Mouse (Mus musculus): ENCODE results near the gene Rilp. TPM values are rescaled to one million over a fixed set of nuclear protein-coding genes. Genes with fewer than 3 reads are reported as not detected.
"Not testable (repeated sequence)": the region's sequence is repeated elsewhere in the genome, so short reads cannot be mapped to it uniquely, and the experiment has no call there.

Gene Rilp
- polyA plus RNA-seq, 1 experiment, result 1.7 TPM

- 0 out of 2 replicates have a peak overlapping the region, but pooled peaks have one; percentile 11 for H3K27ac ChIP-seq (ENCODE audit: insufficient read depth, low read length)
- TF ChIP-seq POLR2A (IDR thresholded peaks at IDR 0.05; ENCODE audit: low read depth, low read length), result no peak
- TF ChIP-seq CTCF (IDR thresholded peaks at IDR 0.05; ENCODE audit: borderline replicate concordance, insufficient read depth, low read length), result no peak
- peaks cover 24% of the 10 kb centered on the region for H3K4me1 ChIP-seq (ENCODE audit: control insufficient read depth, insufficient read depth, low read length)
- no peak overlapping the region for H3K4me3 ChIP-seq (ENCODE audit: insufficient read depth, low read length)
Measured at GRCm38 (mm10) chr11:75551321-75551720, 41.4 kb downstream of the Rilp start.

DNA sequence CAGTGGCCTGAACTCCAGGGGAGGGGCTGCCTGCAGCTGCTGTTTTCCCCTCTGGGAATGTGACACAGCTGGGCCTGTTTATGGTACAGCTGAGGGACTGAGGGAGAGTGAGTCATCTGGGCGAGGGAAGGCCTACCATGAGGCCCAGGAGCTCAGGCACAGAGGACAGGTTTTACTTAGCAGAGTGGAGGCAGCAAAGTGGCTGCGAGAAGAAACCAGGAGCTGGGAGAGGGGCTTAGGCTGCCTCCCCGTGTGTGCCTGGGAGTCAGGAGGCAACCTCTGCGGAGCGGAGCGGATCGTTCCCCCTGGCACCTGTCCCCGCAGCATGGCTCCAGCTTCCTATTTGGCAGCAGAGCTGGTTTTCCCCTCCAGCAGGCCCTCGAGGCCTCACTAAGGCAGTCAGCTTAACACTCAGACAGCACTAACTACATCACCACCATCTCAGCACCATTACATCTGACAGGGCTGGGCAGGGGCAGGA is 42.1 kb downstream of the Rilp start:
- TF ChIP-seq CTCF (IDR thresholded peaks at IDR 0.05; ENCODE audit: borderline replicate concordance, insufficient read depth, low read length), result no peak
- TF ChIP-seq POLR2A (IDR thresholded peaks at IDR 0.05; ENCODE audit: low read depth, low read length), result 0 out of 2 replicates have a peak, but pooled peaks have one; percentile 40
- H3K4me1 ChIP-seq (ENCODE audit: control insufficient read depth, insufficient read depth, low read length), result peaks cover 24% of the 10 kb centered on the region
- H3K27ac ChIP-seq (ENCODE audit: insufficient read depth, low read length), result no peak overlapping the region
- no peak overlapping the region for H3K4me3 ChIP-seq (ENCODE audit: insufficient read depth, low read length)

GRCm38 (mm10) chr11:75552906-75553482 is 43.1 kb downstream of the Rilp start:
- no peak for TF ChIP-seq POLR2A (IDR thresholded peaks at IDR 0.05; ENCODE audit: low read depth, low read length)
- no peak for TF ChIP-seq CTCF (IDR thresholded peaks at IDR 0.05; ENCODE audit: borderline replicate concordance, insufficient read depth, low read length)
- Histone ChIP-seq H3K4me1 (ENCODE audit: control insufficient read depth, insufficient read depth, low read length) (peaks cover 24% of the 10 kb centered on the region), H3K27ac (ENCODE audit: insufficient read depth, low read length) (no peak overlapping the region), H3K4me3 (ENCODE audit: insufficient read depth, low read length) (no peak overlapping the region)

DNA sequence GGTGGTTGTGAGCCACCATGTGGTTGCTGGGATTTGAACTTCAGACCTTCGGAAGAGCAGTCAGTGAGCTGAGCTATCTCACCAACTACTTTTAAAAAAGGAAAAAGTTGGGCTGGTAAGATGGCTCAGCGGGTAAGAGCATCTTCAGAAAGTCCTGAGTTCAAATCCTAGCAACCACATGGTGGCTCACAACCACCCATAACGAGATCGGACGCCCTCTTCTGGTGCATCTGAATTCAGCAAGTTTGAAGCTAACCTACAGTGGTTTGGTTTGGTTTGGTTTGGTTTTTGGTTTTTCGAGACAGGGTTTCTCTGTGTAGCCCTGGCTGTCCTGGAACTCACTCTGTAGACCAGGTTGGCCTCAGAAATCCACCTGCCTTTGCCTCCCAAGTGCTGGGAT is 46.1 kb downstream of the Rilp start:
- H3K4me1 ChIP-seq (ENCODE audit: control insufficient read depth, insufficient read depth, low read length), result peaks cover 19% of the 10 kb centered on the region
- not testable (repeated sequence) for H3K4me3 ChIP-seq (ENCODE audit: insufficient read depth, low read length); H3K27ac ChIP-seq (ENCODE audit: insufficient read depth, low read length)

GRCm38 (mm10) chr11:75557142-75557541 is 47.2 kb downstream of the Rilp start:
- Histone ChIP-seq H3K4me1 (ENCODE audit: control insufficient read depth, insufficient read depth, low read length) (peaks cover 9% of the 10 kb centered on the region), H3K4me3 (ENCODE audit: insufficient read depth, low read length) (no peak overlapping the region)
- TF ChIP-seq CTCF (IDR thresholded peaks at IDR 0.05; ENCODE audit: borderline replicate concordance, insufficient read depth, low read length), result no peak

GRCm38 (mm10) chr11:75558101-75558500 is 48.2 kb downstream of the Rilp start:
- Histone ChIP-seq H3K4me3 (ENCODE audit: insufficient read depth, low read length) (no peak overlapping the region), H3K4me1 (ENCODE audit: control insufficient read depth, insufficient read depth, low read length) (peaks cover under 1% of the 10 kb centered on the region; the same call in 1 of the 2 replicates), H3K27ac (ENCODE audit: insufficient read depth, low read length) (no peak overlapping the region)
- no peak for TF ChIP-seq POLR2A (IDR thresholded peaks at IDR 0.05; ENCODE audit: low read depth, low read length)
- peak; percentile 23; the same call in 1 of the 2 replicates for TF ChIP-seq CTCF (IDR thresholded peaks at IDR 0.05; ENCODE audit: borderline replicate concordance, insufficient read depth, low read length)

More at GRCm38 (mm10) chr11:75557142-75557541, 47.2 kb downstream of the Rilp start:
- no peak overlapping the region for H3K27ac ChIP-seq (ENCODE audit: insufficient read depth, low read length)

DNA sequence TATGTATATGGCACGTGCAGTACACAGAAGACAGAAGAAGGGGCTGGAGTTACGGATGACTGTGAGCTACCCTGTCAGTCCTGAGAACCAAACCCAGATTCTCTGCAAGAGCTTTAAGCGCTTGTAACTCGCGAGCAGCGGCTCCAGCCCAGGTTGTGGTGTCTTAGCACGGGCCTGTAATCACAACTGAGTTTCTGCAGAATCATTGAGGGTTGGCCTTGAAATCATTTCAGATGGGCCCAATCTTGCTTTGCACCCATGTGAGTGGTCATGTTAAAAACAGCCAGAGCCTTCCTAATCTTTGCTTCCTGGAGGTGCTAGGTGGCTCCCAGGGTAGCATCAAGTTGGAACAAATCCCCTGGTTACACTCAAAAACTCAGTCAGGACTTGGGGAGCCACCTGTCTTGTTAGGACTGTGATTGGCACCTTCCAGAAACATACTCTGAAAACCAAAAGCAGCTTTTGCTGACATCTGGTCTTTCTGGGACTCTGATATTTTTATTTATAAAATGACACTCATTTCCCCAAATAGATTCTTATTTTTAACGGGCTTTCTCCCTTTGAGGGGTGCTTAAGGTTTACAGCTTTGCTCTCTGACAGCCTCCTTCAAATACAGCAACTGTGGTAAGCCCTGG is 50.1 kb downstream of the Rilp start:
- Histone ChIP-seq H3K27ac (ENCODE audit: insufficient read depth, low read length) (no peak overlapping the region), H3K4me1 (ENCODE audit: control insufficient read depth, insufficient read depth, low read length) (peaks cover 5% of the 10 kb centered on the region; the same call in 1 of the 2 replicates), H3K4me3 (ENCODE audit: insufficient read depth, low read length) (no peak overlapping the region)
- TF ChIP-seq CTCF (IDR thresholded peaks at IDR 0.05; ENCODE audit: borderline replicate concordance, insufficient read depth, low read length) (no peak), POLR2A (IDR thresholded peaks at IDR 0.05; ENCODE audit: low read depth, low read length) (no peak)

DNA sequence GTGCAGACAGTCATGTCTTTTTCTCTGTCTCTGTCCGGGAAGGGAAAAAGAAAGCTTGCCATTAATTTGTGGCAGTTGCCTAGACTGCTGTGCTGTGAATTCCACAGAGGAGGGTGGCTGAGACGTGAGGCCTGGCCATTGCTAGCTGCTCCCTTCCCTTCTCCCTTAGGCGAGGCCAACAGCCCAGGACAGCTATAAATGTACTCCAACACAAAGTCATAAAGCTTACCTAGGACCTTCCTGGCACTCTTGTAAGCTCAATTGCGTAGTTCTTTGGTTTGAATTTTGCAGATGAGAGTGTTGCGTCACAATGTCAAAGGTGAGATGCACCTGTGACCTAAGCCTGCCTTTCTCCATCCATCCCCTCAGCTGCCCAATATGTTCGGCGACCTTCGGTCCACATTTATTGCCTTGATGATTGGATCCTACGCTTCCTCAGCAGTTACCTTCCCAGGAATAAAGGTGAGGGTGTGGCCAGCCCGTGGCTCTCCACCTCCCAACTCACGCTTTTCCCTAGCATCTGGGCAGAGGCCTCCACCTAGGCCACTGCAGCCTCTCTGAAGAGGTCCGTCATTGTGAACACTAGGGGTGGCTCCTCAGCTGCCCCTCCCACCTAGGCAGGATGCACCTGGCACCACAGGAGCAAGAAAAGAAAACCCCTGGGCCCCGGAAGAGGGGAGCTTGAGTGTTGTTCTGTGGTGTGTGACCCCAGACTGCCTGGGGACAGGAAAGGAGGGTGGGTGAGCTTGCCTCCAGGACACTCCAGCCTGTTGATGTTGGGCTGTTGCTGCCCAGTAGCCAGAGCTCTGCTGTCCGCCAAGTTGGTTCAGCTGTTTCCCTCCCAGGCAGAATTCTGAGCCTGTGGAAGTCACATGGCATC is 50.9 kb downstream of the Rilp start:
- Histone ChIP-seq H3K27ac (ENCODE audit: insufficient read depth, low read length) (no peak overlapping the region), H3K4me1 (ENCODE audit: control insufficient read depth, insufficient read depth, low read length) (peaks cover 5% of the 10 kb centered on the region; the same call in 1 of the 2 replicates), H3K4me3 (ENCODE audit: insufficient read depth, low read length) (no peak overlapping the region)
- TF ChIP-seq POLR2A (IDR thresholded peaks at IDR 0.05; ENCODE audit: low read depth, low read length), result no peak
- TF ChIP-seq CTCF (IDR thresholded peaks at IDR 0.05; ENCODE audit: borderline replicate concordance, insufficient read depth, low read length), result no peak

GRCm38 (mm10) chr11:75561410-75561791 is 51.5 kb downstream of the Rilp start:
- TF ChIP-seq POLR2A (IDR thresholded peaks at IDR 0.05; ENCODE audit: low read depth, low read length), result no peak
- no peak for TF ChIP-seq CTCF (IDR thresholded peaks at IDR 0.05; ENCODE audit: borderline replicate concordance, insufficient read depth, low read length)
- H3K27ac ChIP-seq (ENCODE audit: insufficient read depth, low read length), result no peak overlapping the region
- H3K4me3 ChIP-seq (ENCODE audit: insufficient read depth, low read length), result no peak overlapping the region
- H3K4me1 ChIP-seq (ENCODE audit: control insufficient read depth, insufficient read depth, low read length), result peaks cover 5% of the 10 kb centered on the region; the same call in 1 of the 2 replicates

Other genes starting within 250 kb of the Rilp start
- 98.3 and 104 TPM in 2 replicates for gene Rpa1, start 161.8 kb upstream of the Rilp start, polyA plus RNA-seq (2011; ENCODE audit: insufficient read length, low read depth, missing spikeins)
- 6.5 and 7.3 TPM in 2 replicates for gene Smyd4, start 161.7 kb upstream of the Rilp start, polyA plus RNA-seq (2011; ENCODE audit: insufficient read length, low read depth, missing spikeins)
- gene Serpinf1, start 87.4 kb upstream of the Rilp start, polyA plus RNA-seq (2011; ENCODE audit: insufficient read length, low read depth, missing spikeins), result 1,069 and 1,358 TPM in 2 replicates
- gene Serpinf2, start 70.5 kb upstream of the Rilp start, polyA plus RNA-seq (2011; ENCODE audit: insufficient read length, low read depth, missing spikeins), result not detected in 2 replicates
- 9.5 and 17.3 TPM in 2 replicates for gene Wdr81, start 55.4 kb upstream of the Rilp start, polyA plus RNA-seq (2011; ENCODE audit: insufficient read length, low read depth, missing spikeins)
- 11.2 and 11.4 TPM in 2 replicates for gene Tlcd2, start 48.4 kb upstream of the Rilp start, polyA plus RNA-seq (2011; ENCODE audit: insufficient read length, low read depth, missing spikeins)
- gene Prpf8, start 23.3 kb upstream of the Rilp start, polyA plus RNA-seq (2011; ENCODE audit: insufficient read length, low read depth, missing spikeins), result 127 and 132 TPM in 2 replicates
- 0.25 TPM in 1 of 2 replicates, not detected in the other for gene Scarf1, start 3.4 kb downstream of the Rilp start, polyA plus RNA-seq (2011; ENCODE audit: insufficient read length, low read depth, missing spikeins)
- gene Slc43a2, start 21.6 kb downstream of the Rilp start, polyA plus RNA-seq (2011; ENCODE audit: insufficient read length, low read depth, missing spikeins), result 5.4 and 6.9 TPM in 2 replicates
- gene Pitpna, start 78.0 kb downstream of the Rilp start, polyA plus RNA-seq (2011; ENCODE audit: insufficient read length, low read depth, missing spikeins), result 160 and 204 TPM in 2 replicates
- 15.2 and 17.8 TPM in 2 replicates for gene Inpp5k, start 120.9 kb downstream of the Rilp start, polyA plus RNA-seq (2011; ENCODE audit: insufficient read length, low read depth, missing spikeins)
- 169 and 247 TPM in 2 replicates for gene Myo1c, start 140.4 kb downstream of the Rilp start, polyA plus RNA-seq (2011; ENCODE audit: insufficient read length, low read depth, missing spikeins)
- 133 TPM in 2 replicates for gene Crk, start 169.2 kb downstream of the Rilp start, polyA plus RNA-seq (2011; ENCODE audit: insufficient read length, low read depth, missing spikeins)
- gene Ywhae, start 222.8 kb downstream of the Rilp start, polyA plus RNA-seq (2011; ENCODE audit: insufficient read length, low read depth, missing spikeins), result 662 and 701 TPM in 2 replicates